Mouse (Mus musculus) embryonic facial prominence, embryonic 10.5 days (tissue): Measurements from ENCODE around the gene Dstn. TPM values are rescaled to one million over a fixed set of nuclear protein-coding genes. Genes with fewer than 3 reads are reported as not detected.

Source experiments
- DNase-seq: peaks from one replicate; pipeline ENCODE4 v3.0.0-alpha.2; 2017; ENCODE audit warnings: low spot score
- H3K27ac ChIP-seq: fragments of 300-500 bp; sonication (generic); replicated peaks from 2 replicates; pipeline ENCODE4 v1.5.1; 2016; ENCODE audit warnings: mild to moderate bottlenecking
- H3K27me3 ChIP-seq: fragments of 300-500 bp; sonication (generic); replicated peaks from 2 replicates; pipeline ENCODE4 v1.6.1; 2016; ENCODE audit warnings: low read depth, mild to moderate bottlenecking; ENCODE audit not compliant: poor library complexity, severe bottlenecking
- H3K36me3 ChIP-seq: fragments of 300-500 bp; sonication (generic); replicated peaks from 2 replicates; pipeline ENCODE4 v1.6.1; 2016; ENCODE audit warnings: mild to moderate bottlenecking, moderate library complexity
- H3K4me1 ChIP-seq: fragments of 300-500 bp; sonication (generic); 2 replicates; pipeline ENCODE4 v1.6.1; 2016
- H3K4me3 ChIP-seq: fragments of 300-500 bp; sonication (generic); 2 replicates; pipeline ENCODE4 v1.5.1; 2016; ENCODE audit warnings: mild to moderate bottlenecking, moderate library complexity
- H3K9me3 ChIP-seq: fragments of 300-500 bp; sonication (generic); 2 replicates; pipeline ENCODE4 v1.6.1; 2016; ENCODE audit warnings: mild to moderate bottlenecking
- WGBS: fragments of 180-500 bp; shearing (Covaris S2); methylation state at CpG from one replicate; pipeline ENCODE4 v1.1.7; 2016; 5-methylcytosine and 5-hydroxymethylcytosine counted together
- polyA plus RNA-seq: library from polyadenylated mRNA; unstranded; fragments of >200 nt; fragmentation: Nextera tagmentation; extraction: Ambion mirVana; gene quantifications from 2 replicates; pipeline ENCODE4 v1.2.1, GENCODE M21; 2016

The Dstn gene
- polyA plus RNA-seq, 1 experiment from 2014 or later = 339 TPM

- H3K4me3 ChIP-seq = no peak overlapping the region
- H3K9me3 ChIP-seq = no peaks in the 10 kb centered on the region
- H3K27me3 ChIP-seq = no peaks in the 10 kb centered on the region
- peaks cover 18% of the 10 kb centered on the region for H3K4me1 ChIP-seq
- H3K27ac ChIP-seq = no peak overlapping the region
- no peak for DNase-seq
- H3K36me3 ChIP-seq = peaks cover 100% of the 10 kb centered on the region
- WGBS = 77% methylated on average over 5 of the region's 5 CpGs
Measured at GRCm38 (mm10) chr2:143950290-143951027, 35.3 kb downstream of the Dstn start.

DNA sequence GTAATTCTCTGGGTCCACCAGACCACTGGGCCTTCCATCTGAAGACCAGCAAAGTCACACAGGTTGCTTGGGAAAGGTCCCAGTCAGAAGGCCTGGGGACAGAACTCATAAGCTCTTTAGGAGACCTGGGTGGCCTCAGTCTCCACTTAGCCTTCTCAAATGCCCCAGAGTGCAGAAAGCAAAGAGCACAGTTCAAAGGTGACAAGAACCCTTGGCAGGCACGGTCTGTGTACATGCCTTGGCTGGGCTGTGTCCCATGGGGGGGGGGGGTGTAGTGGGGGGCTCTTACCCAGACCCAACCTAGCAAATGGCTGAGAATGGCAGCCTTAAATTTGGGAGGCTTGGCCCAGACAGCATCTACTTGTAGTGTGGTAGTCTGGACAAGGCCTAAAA lies 35.9 kb downstream of the Dstn start:
- peaks cover 100% of the 10 kb centered on the region for H3K36me3 ChIP-seq
- peaks cover 18% of the 10 kb centered on the region for H3K4me1 ChIP-seq
- H3K9me3 ChIP-seq = no peaks in the 10 kb centered on the region
- WGBS = 59% methylated on average over 1 of the region's 1 CpGs
- DNase-seq = no peak
- H3K27ac ChIP-seq = no peak overlapping the region
- H3K4me3 ChIP-seq = no peak overlapping the region
- H3K27me3 ChIP-seq = no peaks in the 10 kb centered on the region

- H3K27ac ChIP-seq = no peak overlapping the region
- H3K27me3 ChIP-seq = no peaks in the 10 kb centered on the region
- peaks cover 18% of the 10 kb centered on the region for H3K4me1 ChIP-seq
- H3K4me3 ChIP-seq = no peak overlapping the region
- no peak for DNase-seq
- no peaks in the 10 kb centered on the region for H3K9me3 ChIP-seq
- 87% methylated on average over 5 of the region's 5 CpGs for WGBS
- peaks cover 100% of the 10 kb centered on the region for H3K36me3 ChIP-seq
Measured at GRCm38 (mm10) chr2:143951546-143952315, 36.6 kb downstream of the Dstn start.

DNA sequence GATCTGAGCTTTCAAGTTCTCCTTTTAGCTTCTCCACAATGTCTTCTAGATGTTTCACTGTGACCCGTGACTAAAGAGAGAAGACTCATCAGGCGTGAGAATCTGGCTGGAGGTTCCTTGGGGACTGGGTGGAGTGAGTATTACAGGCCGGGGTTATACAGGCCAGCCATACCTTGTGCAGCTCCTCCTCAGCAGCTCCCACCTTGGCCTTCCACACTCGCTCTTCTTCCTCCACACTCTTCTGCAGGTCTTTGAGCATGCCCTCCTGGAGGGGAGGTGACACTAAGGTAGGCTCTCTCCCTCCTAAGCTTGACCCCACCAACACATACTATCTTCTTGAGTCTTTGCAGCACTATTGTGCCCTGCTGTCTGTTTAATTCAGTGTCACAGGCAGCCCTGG lies 38.8 kb downstream of the Dstn start:
- Histone ChIP-seq H3K27ac (no peak overlapping the region), H3K36me3 (peaks cover 99% of the 10 kb centered on the region), H3K27me3 (no peaks in the 10 kb centered on the region), H3K4me1 (peaks cover 18% of the 10 kb centered on the region), H3K9me3 (no peaks in the 10 kb centered on the region), H3K4me3 (no peak overlapping the region)
- WGBS = 90% methylated on average over 4 of the region's 4 CpGs
- DNase-seq = no peak

GRCm38 (mm10) chr2:143955004-143955403 lies 39.9 kb downstream of the Dstn start:
- WGBS = 86% methylated on average over 4 of the region's 4 CpGs
- DNase-seq = no peak
- Histone ChIP-seq H3K4me3 (no peak overlapping the region), H3K9me3 (peaks cover 4% of the 10 kb centered on the region; the same call in 1 of the 2 replicates), H3K36me3 (peaks cover 99% of the 10 kb centered on the region), H3K27ac (no peak overlapping the region), H3K4me1 (peaks cover 18% of the 10 kb centered on the region), H3K27me3 (no peaks in the 10 kb centered on the region)

DNA sequence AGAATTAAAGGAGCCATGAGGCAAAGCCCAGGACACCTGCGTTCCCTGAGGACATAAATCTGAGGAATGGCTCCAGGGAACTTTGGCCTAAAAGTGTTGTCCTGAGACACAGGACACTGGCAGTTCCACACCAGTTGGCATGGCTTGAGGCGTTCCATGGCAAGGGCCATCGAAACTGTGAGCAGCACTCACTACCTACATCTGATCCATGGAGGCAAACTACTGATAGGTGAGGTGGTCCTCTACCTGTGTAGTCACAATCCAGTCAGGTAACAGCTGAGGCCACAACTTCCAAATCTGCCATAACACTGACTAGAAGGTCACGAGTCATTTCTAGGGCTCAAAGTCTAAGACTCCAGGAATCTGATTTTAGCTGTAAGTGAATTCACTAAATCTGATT lies 40.6 kb downstream of the Dstn start:
- Histone ChIP-seq H3K27ac (no peak overlapping the region), H3K27me3 (no peaks in the 10 kb centered on the region), H3K4me3 (no peak overlapping the region), H3K36me3 (peaks cover 99% of the 10 kb centered on the region), H3K9me3 (peaks cover 4% of the 10 kb centered on the region; the same call in 1 of the 2 replicates), H3K4me1 (peaks cover 11% of the 10 kb centered on the region)
- WGBS = 92% methylated on average over 4 of the region's 4 CpGs
- no peak for DNase-seq

- H3K4me3 ChIP-seq = no peak overlapping the region
- 92% methylated on average over 5 of the region's 5 CpGs for whole genome bisulfite sequencing
- H3K9me3 ChIP-seq = peaks cover 4% of the 10 kb centered on the region; the same call in 1 of the 2 replicates
- H3K36me3 ChIP-seq = peaks cover 99% of the 10 kb centered on the region
- H3K27me3 ChIP-seq = no peaks in the 10 kb centered on the region
- H3K27ac ChIP-seq = no peak overlapping the region
- DNase-seq = no peak
- H3K4me1 ChIP-seq = no peaks in the 10 kb centered on the region
Measured at GRCm38 (mm10) chr2:143962192-143962591, 47.1 kb downstream of the Dstn start.

- Histone ChIP-seq H3K4me1 (no peaks in the 10 kb centered on the region), H3K36me3 (peaks cover 99% of the 10 kb centered on the region), H3K27ac (no peak overlapping the region; the same call in 1 of the 2 replicates), H3K9me3 (peaks cover 4% of the 10 kb centered on the region; the same call in 1 of the 2 replicates), H3K27me3 (no peaks in the 10 kb centered on the region), H3K4me3 (no peak overlapping the region)
- 100% methylated on average over 1 of the region's 1 CpGs for WGBS
- no peak for DNase-seq
Measured at GRCm38 (mm10) chr2:143963318-143963717, 48.2 kb downstream of the Dstn start.

- no peak for DNase-seq
- H3K27me3 ChIP-seq = no peaks in the 10 kb centered on the region
- H3K4me3 ChIP-seq = no peak overlapping the region
- no peak overlapping the region for H3K27ac ChIP-seq
- 94% methylated on average over 7 of the region's 7 CpGs for WGBS
- H3K4me1 ChIP-seq = no peaks in the 10 kb centered on the region
- H3K9me3 ChIP-seq = no peaks in the 10 kb centered on the region
- H3K36me3 ChIP-seq = peaks cover 100% of the 10 kb centered on the region
Measured at GRCm38 (mm10) chr2:143969260-143969659, 54.1 kb downstream of the Dstn start.

DNA sequence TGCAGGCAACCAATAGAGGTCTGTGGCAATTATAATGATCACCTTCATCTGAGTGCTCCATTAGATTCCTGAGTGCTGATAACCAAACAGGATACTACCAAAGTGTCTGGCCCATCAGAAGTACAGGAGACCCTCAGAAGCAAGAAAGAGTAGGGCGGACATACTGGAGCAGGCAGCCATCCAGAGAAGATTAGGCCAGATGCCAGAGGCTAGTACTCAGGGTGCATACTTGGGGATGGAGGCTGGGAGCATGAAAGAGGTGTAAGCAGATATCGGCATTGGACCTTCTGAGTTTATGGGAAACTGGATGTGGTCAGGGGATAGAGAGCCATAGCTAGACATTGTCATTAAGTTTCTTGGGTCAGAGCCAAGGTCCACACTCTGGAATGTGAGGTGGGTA lies 55.7 kb downstream of the Dstn start:
- H3K27ac ChIP-seq = no peak overlapping the region
- H3K9me3 ChIP-seq = no peaks in the 10 kb centered on the region
- H3K4me3 ChIP-seq = no peak overlapping the region
- peaks cover 98% of the 10 kb centered on the region for H3K36me3 ChIP-seq
- 86% methylated on average over 2 of the region's 2 CpGs for WGBS
- no peaks in the 10 kb centered on the region for H3K27me3 ChIP-seq
- H3K4me1 ChIP-seq = no peaks in the 10 kb centered on the region
- DNase-seq = no peak

GRCm38 (mm10) chr2:143971887-143972286 lies 56.8 kb downstream of the Dstn start:
- DNase-seq = no peak
- Histone ChIP-seq H3K27ac (no peak overlapping the region), H3K9me3 (no peaks in the 10 kb centered on the region), H3K27me3 (no peaks in the 10 kb centered on the region), H3K36me3 (peaks cover 88% of the 10 kb centered on the region), H3K4me1 (no peaks in the 10 kb centered on the region), H3K4me3 (no peak overlapping the region)
- whole genome bisulfite sequencing = 80% methylated on average over 2 of the region's 2 CpGs

DNA sequence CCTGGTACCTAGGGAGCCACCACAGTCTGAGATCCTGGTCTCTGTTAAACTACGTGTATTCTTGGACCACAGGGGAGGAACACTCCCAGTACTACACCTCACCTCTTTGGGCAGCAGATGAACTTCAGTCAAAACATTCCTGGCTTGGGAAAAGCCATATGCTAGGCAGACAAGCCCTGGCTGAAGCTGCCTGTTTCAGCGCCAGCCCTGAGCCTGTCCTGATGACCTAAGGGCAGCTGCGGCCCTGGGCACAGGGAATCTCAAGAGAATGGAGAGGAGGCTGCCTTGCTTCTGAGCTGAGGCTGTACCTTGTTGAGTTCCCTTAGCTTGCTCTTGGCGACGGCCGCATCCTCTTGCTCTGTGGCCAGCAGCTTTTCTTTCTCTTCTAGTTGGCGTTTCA lies 58.0 kb downstream of the Dstn start:
- no peak overlapping the region for H3K4me3 ChIP-seq
- peaks cover 75% of the 10 kb centered on the region for H3K36me3 ChIP-seq
- H3K4me1 ChIP-seq = no peaks in the 10 kb centered on the region
- WGBS = 94% methylated on average over 7 of the region's 7 CpGs
- H3K9me3 ChIP-seq = no peaks in the 10 kb centered on the region
- no peak overlapping the region for H3K27ac ChIP-seq
- H3K27me3 ChIP-seq = no peaks in the 10 kb centered on the region
- DNase-seq = no peak

- no peaks in the 10 kb centered on the region for H3K9me3 ChIP-seq
- 94% methylated on average over 5 of the region's 5 CpGs for WGBS
- peaks cover 70% of the 10 kb centered on the region for H3K36me3 ChIP-seq
Measured at GRCm38 (mm10) chr2:143975146-143975649, 60.1 kb downstream of the Dstn start.

More at GRCm38 (mm10) chr2:143975146-143975649, 60.1 kb downstream of the Dstn start:
- no peak for DNase-seq
- Histone ChIP-seq H3K4me1 (no peaks in the 10 kb centered on the region), H3K27me3 (no peaks in the 10 kb centered on the region), H3K4me3 (no peak overlapping the region), H3K27ac (no peak overlapping the region)
